Mouse (Mus musculus): ENCODE results near the gene Card14.
"Not testable (repeated sequence)": the region's sequence is repeated elsewhere in the genome, so short reads cannot be mapped to it uniquely, and the experiment has no call there.

The Card14 gene

DNA sequence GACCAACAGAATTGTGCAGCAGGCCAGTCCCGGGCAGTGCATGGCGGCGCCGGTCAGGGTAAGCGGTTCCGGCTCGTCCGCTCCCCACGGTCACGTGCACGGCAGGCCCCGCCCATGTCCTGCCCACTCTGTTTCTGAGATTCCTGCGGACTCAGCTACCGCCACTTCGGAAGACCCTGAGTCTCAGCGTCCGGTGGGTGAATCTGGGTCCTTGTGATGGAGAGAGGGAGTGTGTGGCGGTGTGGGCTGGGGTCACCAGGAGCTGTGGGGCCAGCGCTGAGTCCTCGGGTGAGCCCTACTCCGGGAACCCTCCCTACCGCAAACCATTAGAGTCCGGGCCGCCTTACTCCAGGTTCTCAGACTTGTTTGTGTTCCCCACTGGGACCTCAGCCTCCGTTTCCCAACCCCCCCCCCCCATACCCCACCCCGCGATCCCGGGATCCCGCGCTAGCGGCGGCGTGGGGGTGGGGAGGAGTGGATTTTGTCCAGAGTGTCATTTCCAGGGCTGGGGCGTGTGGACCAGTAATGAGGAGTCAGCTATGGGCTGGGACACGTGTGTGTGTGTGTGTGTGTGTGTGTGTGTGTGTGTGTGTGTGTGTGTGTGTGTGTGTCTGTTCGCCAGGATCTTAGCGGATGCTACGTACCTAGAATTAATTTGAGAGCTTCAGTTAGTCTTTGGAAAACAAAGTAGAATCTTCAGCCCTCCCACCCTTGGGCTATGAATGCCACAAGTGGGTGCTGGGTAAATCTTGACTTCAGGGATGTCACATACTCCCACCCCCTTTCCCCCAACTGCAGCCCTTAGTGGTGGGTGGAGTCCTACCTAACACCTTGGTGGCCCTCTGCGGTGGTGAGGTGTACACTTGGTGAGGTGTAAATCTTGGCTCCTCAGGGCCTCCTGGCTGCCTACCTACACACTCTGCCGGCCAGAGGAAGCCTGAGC is 48.1 kb downstream of the Card14 start, which contains the start of the genes Sgsh and Slc26a11:
Gene Sgsh, minus strand, starts transcription at position 94 of the 943 bp plus-strand sequence.
Gene Slc26a11, plus strand, starts transcription at position 115 of the 943 bp plus-strand sequence.
- peak; percentile 85 for DNase-seq (ENCODE audit: low read depth, low spot score)

DNA sequence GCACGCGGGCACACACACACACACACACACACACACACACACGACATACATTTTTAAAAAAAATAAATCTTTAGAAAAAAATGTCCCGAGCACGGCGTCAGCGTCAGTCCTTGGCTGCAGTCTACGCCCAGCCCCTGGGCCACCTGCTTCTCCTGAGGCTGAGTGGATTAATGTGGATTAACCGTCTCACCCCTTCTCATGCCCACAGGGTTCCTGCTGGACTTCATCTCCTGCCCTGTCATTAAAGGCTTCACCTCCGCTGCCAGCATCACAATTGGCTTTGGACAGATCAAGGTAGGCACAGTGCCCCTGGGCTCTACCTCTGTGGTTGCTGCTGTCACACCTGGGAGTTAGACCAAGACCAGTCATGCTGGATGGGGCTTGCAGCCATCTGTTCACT is 51.5 kb downstream of the Card14 start:
- DNase-seq (ENCODE audit: low read depth, low spot score), result no peak

DNA sequence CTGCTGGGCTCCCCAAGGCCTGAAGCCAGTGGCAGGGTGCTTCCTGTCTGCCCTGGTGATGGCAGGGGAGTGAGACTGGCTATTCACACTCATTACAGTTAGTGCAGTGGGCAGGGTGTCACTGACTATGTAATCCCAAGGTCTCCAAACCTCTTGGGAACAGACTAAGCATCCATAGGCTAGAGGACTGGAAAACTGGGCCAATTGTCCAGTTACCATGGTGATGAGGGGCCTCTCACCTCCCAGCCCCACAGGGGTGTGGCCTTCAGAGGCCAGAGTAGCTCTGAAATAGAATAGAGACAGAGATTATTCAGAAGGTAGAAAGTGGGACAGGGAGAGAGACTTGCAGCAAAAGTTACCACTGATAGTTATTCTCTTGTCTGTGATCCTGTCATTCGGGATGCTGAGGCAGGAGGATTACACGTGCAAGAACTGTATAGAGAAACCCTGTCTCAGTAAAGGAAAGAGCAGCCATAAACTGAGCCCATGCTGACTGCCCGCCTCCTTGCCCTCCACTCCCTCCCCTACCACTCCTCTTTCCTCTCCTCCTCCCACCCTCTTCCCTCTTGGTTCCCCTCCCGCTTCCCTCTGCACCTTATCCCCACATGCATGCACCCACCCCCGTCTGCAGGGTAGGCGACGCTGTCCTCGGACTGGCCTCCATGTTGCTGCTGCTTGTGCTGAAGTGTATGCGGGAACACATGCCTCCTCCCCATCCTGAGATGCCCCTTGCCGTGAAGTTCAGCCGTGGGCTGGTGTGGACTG is 55.4 kb downstream of the Card14 start:
- DNase-seq (ENCODE audit: low read depth, low spot score), result no peak

DNA sequence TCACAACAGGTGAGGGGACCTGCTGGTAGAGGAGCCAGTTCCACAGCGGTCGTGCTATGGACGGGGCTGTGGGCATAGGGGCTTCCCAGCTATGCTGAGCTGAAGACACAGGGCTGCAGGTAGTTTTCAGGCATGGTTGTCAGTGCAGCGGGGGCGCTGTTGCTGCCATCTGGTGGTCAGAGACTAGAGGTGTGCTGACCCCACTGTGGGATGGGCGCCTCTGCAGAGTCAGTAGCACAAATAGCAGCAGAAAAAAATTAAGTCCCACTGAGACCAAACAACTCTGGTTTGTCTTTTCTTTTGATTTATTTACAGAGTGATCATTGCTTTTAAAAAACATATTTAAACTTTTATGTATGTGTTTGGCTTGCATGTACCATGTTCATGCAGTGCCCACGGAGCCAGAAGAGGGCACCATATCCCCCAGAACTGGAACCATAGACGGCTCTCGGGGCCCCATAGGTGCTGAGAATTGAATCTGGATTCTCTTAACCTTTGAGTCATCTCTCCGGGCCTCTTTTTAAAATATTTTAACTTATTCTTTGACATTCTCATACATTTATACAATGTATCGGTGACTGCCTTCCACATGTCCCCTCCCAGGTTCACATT is 56.1 kb downstream of the Card14 start:
- DNase-seq (ENCODE audit: low read depth, low spot score), result peak; percentile 78

DNA sequence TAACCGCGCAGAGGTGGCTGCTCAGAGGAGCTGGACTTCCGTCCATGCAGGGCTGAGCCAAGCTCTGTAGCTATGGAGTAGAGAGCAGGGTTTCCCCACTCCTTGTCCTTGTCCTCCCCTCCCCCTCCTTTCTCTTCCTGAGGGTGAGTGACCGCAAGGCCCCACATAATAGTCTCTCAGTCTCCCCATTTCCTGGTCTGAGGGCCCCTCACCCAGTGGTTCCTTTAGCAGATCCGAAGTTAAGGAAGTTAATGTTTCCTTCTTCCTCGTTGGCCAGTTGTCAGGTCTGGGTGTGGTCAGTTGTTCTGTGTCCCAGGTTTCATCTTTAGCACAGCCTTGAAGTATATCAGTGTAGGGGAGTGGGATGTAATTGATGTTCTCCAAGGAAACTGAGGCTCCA is 67.9 kb downstream of the Card14 start:
- DNase-seq (ENCODE audit: low read depth, low spot score), result no peak

DNA sequence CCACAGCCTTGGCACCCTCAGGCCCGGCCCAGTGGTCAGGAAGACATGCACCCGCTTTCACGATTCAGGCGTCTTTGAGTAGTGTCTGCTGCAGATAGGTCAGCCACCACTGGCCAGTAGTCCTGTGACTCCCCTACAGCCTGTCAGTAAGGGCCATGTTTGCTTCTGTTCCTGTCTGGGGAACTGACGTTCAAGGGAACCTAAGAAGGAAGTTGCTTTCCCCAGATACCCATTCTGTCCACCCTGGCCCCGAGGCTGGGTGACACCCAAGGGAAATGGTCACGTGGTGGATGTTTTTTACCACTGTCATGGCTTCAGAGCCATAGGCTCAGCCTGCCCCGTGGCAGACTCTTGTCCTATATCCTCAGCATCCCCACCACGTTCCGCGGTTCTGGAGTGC is 69.8 kb downstream of the Card14 start:
- no peak for DNase-seq (ENCODE audit: low read depth, low spot score)

DNA sequence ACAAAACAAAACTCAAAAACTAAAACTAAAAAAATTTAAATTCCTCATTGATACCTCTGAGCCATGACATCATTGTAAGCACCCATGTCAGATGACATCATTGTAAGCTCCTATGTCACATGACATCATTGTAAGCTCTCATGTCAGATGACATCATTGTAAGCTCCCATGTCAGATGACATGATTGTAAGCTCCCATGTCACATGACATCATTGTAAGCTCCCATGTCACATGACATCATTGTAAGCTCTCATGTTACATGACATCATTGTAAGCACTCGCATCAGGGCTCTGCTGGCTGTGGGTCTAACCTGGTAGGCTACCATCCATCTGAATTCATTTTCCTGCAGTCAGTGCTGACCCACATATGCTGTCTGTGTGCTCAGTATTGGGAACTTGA is 71.0 kb downstream of the Card14 start:
- DNase-seq (ENCODE audit: low read depth, low spot score), result no peak

DNA sequence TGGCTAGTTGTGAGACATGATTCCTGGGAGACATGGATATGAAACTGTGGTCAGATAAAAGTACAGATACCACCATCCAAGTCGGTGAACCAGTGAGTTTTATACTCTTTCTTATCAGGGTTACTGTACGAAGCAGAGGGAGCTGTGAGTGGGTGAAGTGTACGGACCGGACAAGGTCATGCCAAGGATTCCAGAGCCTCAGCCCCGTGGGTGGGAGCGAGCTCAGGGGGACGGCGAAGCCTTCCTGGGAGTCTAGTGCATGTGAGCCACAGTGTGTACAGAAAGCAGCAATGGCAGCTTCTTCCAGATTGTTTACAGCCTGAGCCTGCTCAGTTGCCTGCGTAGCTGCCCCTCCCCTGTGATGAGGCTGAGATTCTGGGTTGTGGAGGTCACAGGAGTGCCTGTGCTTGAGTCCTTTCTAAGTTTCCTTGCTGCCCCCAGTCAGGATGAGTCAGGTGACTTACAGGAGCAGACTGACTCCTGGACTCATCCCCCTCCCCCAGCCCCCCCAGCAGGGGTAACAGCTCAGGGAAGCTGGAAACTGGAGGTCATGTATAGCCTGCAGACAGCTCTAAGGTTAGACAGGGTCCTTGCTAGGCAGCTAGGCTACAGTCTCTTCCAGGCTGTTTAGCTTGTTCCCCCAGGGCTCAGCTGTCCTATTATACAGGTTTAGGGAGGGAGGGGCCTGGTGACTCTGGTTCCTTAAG is 74.2 kb downstream of the Card14 start:
- DNase-seq (ENCODE audit: low read depth, low spot score), result no peak

DNA sequence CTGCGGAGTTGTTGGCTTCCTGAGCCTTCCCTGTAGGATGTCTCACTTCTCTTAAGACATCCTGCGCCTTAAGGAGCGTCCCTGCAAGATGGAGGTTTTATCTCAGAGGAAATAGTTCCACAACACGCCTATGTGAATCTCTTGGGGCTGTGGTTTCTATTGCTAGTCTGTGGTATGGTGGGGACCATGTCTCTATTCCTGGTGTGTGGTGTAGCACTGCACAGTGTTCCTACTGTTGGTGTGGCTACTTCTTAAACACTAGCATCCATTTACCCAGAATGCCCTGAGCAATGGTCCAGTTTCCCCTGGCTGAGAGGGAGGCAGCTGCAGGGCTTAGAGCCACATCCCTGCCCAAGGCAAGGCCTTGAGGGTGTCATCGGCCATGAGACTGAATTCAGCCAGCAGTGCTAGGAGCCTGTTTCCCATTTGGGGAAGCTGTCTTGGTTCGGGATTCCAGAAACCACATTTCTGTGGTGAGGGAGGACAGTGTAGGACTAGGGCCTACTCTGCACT is 74.8 kb downstream of the Card14 start:
- no peak for DNase-seq (ENCODE audit: low read depth, low spot score)

DNA sequence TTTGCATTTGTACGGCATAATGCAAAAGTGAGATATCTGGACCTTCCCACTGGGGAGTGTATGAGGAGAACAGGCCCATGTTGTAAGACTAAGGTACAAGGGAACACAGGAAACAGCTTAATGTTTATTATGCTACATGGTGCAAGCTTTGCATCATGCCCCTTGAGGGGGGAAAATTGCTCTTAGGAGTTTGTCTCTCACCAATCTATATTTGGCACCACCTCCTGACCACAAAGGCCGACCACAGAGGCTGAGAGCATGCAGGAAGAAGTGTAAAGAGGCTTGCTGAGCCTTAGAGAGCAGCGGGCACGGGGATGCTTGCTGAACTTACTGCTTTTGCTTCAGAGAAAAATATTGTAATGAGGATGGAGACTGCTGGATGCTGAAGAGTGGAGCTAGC is 77.3 kb downstream of the Card14 start:
- no peak for DNase-seq (ENCODE audit: low read depth, low spot score)

DNA sequence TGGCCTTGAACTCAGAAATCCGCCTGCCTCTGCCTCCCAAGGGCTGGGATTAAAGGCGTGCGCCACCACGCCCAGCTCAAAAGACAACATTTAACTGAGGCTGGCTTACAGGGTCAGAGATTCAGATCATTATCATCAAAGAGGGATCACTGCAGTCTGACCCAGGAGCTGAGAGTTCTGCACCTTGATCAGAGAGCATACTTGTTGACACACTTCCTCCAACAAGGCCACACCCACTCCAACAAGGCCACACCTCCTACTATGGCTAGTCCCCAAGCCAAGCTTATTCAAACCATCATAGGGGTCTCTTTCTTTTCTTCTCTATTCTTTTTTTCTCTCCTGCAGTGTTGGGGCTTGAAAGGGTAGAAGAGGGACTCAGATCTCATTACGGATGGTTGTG is 78.7 kb downstream of the Card14 start:
- DNase-seq (ENCODE audit: low read depth, low spot score), result no peak

DNA sequence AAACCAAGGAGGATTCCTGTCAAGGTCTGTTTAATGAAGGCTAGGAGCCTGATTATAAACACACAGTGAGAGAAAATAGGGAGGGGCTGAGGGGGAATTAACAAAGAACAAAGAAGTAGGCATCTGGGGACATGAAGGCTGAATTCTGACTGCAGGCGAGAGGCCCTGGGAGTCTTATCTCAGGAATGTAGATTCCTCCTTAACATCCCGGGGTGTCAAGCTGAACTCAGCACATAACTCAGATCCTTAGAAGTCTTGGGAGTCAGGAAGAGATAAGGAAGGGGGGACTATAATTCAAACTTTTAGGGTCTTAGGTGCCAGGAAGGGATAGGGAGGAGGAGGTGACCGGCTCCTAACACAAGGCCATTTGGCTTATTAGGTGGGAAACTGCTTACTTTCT is 79.7 kb downstream of the Card14 start:
- not testable (repeated sequence) for DNase-seq (ENCODE audit: low read depth, low spot score)

DNA sequence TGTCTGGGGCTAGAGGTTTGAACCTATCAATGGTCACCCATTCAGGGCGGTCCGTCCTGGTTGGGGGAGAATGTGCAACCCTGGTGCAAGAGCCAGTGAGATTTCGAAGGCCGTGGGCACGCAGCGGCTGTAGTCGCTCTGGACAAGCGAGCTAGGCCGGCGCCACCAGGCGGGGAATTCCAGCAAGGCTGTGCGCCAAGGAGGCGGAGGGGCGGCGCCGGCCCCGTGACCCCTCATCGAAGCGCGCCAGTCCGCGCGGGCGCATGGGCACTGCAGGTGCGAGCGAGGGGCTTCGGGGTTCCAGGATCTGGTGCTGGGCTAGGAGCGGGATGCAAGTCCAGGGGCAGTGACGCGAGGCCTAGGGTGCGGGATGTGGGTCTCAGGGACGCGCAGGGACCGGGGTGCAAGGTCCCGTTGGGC is 82.3 kb downstream of the Card14 start:
- DNase-seq (ENCODE audit: low read depth, low spot score), result peak; percentile 78

DNA sequence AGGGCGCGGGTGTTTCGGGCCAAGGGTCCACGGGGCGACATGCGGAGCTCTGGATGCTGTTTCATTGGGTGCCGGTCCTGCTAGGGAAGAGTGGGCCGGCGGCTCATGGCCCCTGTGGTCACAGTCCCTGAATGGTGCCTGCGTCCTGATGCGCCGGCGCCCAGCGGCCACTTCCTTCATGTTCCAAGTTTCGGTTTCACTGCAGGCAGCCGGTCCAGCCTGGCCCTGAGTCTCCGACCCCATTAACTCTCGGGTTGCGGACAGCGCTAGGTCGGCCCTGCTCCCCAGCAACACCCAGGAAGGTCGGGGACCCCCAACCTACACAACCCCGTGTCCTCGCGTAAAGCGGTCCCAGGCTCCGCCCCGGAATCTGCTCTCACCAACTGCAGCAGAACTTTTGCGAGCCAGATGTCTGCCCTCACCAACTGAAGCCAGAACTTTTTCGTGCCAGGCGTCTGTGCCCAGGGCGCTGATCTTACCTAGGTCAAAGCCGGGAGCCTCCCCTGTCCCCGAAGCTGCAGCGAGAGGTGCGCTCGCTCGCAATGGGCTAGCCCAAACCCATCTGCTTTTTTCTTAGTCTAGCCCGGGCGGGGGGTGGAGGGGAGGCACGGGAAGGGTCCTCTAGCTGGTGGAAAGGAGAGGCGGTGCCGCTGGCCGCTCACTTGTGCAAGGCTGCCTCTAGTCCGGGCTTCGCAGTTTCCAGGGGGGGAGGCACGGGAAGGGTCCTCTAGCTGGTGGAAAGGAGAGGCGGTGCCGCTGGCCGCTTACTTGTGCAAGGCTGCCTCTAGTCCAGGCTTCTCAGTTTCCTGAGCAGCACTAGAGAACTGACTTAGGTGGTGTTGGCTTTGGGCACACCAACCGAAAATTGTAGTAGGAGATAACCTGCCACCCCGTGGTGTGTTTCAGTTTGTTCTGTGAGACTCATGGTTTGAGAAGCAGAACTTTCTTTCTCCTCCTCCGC is 83.0 kb downstream of the Card14 start:
- DNase-seq (ENCODE audit: low read depth, low spot score), result peak; percentile 31

DNA sequence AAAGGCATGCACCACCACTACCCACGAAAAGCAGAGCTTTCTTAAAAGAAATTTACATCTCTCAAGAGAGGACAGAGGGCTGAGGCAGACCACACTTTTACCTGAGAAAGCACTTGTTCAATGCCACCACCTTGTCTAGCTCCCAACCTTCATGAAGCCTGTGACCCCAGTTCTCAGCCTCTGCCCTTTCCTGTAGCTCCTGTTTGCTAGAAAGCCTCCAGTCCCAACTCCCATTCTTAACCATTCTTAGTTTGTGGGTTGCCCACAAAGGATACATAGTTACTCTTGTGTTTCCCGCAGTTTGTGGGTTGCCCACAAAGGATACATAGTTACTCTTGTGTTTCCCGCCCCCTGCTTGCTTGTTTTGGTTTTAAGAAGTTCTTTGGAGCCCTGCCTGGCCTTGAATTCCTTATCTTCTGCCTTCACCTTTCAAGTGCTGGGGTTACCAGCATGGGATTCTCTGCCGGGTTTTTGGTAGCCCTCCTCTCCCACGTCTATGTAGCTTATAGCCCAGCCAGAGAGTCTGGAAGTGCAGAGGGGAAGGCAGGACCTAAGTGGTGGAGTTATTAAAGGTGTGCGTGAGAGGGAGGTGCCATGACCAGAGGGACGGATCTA is 83.9 kb downstream of the Card14 start:
- DNase-seq (ENCODE audit: low read depth, low spot score), result no peak

DNA sequence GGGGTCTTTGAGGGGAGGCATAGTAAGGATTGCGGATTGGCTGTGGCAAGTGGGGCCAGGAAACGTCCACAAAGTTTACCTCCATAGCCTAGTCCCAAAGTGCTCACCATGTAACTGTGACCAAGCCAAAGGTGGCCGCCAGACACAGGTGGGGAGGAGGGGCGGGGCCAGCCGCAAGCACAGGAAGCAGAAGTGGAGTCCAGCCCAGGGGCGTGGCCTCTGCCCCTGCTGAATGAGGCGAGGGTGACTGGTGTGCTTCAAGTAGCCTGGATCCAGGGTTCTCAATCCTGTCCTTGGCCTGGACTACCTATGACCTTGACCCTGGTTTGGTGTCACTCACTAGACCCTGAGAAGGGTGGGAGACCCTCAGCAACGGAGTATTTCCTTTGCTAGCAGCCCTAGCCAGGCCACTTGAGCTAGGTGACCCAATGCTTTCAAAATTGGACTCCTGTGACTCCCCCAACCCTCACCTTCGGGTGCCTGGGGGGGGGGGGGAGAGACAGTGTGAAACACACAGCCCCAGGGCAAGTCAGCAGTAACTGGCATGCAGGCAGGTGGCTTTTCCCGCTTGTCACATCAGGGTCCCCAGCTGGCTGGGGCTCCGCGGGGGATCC is 84.5 kb downstream of the Card14 start:
- no peak for DNase-seq (ENCODE audit: low read depth, low spot score)

DNA sequence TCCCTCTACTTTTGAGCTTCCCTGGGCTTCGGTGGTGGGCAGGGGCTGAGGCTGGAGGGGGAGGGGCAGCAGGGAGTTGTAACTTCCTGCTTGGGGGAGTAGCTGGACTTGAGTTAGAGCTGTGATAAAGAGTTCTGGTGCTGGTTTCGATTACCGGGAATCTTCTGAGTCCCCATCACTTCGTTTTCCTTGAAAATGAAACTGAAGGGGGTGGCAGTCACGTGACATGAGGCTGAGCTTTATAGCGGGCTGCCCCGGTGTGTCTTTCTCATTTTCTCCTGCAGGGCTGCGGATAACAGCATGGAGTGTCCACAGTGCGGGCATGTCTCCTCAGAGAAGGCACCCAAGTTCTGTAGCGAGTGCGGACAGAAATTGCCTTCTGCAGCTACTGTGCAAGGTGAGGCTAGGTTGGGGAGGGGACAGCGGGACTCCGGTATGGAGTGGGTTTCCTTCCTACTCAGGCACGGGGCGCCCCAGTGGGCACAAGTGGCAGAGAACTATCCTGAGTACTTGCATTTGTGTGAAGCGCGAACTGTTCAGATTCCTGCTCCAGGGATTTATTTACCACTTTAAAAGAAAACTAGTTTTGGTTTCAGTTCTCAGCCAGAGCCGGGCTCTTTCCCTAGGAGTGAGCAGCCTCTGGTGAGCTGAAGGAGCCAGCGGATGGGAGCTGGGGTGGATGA is 85.4 kb downstream of the Card14 start, which contains the start of gene Rnf213:
Gene Rnf213, plus strand, starts transcription at position 301 of the 683 bp plus-strand sequence.
- peak; percentile 67 for DNase-seq (ENCODE audit: low read depth, low spot score)

DNA sequence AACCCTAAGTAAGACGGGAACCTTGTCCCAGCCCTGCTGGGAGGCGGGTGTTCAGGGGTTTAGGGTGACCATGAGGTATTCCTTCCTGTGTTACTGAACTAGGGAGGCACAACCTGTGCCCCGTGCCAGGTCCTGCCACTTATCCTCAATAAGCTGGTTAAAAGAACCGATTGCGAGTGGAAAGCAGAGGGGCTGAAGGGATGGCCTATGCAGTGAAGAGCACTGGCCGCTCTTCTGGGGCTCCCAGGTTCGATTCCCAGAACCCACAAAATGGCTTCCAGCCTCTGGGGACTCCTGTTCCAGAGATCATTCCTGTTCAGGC is 85.9 kb downstream of the Card14 start:
- DNase-seq (ENCODE audit: low read depth, low spot score), result no peak

DNA sequence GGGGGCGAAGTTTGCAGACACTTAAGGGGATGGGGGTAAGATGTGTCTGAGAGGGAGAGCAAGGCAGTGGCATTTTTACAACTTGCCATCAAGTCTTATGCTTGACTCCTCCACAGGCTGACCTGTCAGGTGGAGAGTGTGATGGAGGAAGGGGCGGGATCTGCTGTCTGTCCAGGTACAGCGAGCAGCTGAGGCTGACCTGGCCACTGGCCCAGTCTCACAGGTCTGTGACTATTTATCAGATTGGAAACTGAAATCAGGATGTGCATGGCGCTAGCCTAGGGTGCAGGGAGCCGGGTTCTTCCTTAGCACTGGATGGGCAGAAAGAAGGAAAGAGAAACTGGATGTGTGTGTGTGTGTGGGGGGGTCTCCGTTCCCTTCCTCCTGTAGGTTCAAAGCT is 86.6 kb downstream of the Card14 start:
- no peak for DNase-seq (ENCODE audit: low read depth, low spot score)

Data from mesoderm, embryonic 11.5 days (tissue).